Mouse (Mus musculus) heart, adult 2 months (tissue): ENCODE results near the gene Hexim2.

Experiments used
- CTCF ChIP-seq: fragments of 200-600 bp; IDR thresholded peaks from 2 replicates; pipeline ENCODE4 v1.8.1; 2022; ENCODE audit warnings: antibody characterized with exemption, mild to moderate bottlenecking, moderate library complexity
- POLR2A ChIP-seq: fragments of 200-500 bp; IDR thresholded peaks from 2 replicates; pipeline ENCODE4 v1.6.1; 2011; ENCODE audit warnings: mild to moderate bottlenecking, low read depth, low read length, control low read depth; ENCODE audit not compliant: insufficient read depth

- no peak for TF ChIP-seq POLR2A
- peak; percentile 87 for TF ChIP-seq CTCF
Measured at GRCm38 (mm10) chr11:103116959-103117590, 15.2 kb upstream of the Hexim2 start.
